ENCODE assay signal across 8 mouse cellular contexts in the genomic region with DNA sequence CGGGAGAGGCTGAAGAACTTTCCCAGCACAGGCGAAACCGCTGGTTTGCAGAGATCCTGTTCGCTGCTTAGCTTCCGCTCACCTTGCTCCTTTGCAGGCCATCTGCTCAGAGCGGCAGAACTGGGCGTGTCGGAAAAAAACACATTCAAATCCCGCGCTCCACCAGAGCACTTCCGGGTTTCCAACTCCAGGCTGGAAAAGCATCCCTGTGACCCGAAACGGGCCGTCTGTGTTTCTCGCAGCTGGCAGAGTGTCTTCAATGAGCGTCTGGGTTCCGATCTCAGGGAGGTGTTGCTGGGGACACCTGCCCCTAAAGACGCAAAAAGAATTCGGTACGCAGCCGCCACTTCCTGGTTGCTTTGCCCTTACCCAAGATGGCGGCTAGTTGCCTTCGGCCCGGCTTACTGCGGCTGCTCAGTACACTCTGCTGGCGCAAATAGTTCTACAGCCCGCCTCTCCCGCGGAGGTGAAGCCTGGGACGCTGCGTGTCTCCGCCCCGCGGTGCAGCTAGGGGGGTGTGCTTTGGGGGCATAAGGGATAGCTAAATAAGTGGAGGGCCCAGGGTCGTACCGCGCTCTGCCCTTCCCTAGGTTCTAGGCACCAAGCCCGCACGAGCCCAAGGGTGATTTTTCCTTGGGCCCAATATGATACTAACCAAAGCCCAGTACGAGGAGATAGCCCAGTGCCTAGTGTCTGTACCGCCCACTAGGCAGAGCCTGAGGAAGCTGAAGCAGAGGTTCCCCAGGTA. TPM values are rescaled to one million over a fixed set of nuclear protein-coding genes. Genes with fewer than 3 reads are reported as not detected.
DNase-seq lines count a peak whose midpoint lies in the region; ATAC-seq and TF ChIP-seq lines count a peak whose summit lies in the region.

Gene BC052040, plus strand, starts transcription at position 476 of the 748 bp plus-strand sequence.

- TF ChIP-seq EP300 in MEL (IDR thresholded peaks at IDR 0.05; ENCODE audit: low read depth in 1 of 2, low read length in 2 of 2): no peak

- TF ChIP-seq POLR2A in MEL (IDR thresholded peaks at IDR 0.05; ENCODE audit: control insufficient read depth in 1 of 2, insufficient read depth in 1 of 2, low read depth in 1 of 2, low read length in 2 of 2, poor library complexity in 1 of 2): peak; percentile 30 to 86; a peak in 3 of 4 replicates
- TF ChIP-seq POLR2A in cerebellum, adult 2 months (IDR thresholded peaks at IDR 0.05; ENCODE audit: borderline replicate concordance, insufficient read depth, low read length): no peak

- no peaks in the 10 kb centered on the region for H3K27me3 ChIP-seq in MEL (ENCODE audit: control insufficient read depth in 1 of 2, insufficient read depth in 2 of 2, low read length in 2 of 2)
- no peaks in the 10 kb centered on the region for H3K27me3 ChIP-seq in cerebellum, adult 2 months (ENCODE audit: control insufficient read depth, insufficient read depth, low read length)
- H3K27me3 ChIP-seq in lung, embryonic 16.5 days (ENCODE audit: control insufficient read depth, insufficient read depth, low read depth, low read length): no peaks in the 10 kb centered on the region

- TF ChIP-seq CTCF in MEL (IDR thresholded peaks at IDR 0.05 in 2 of 3, conservative IDR thresholded peaks at IDR 0.05 in 1 of 3; ENCODE audit: control insufficient read depth in 1 of 3, insufficient read depth in 1 of 3, low read depth in 2 of 3, low read length in 3 of 3, poor library complexity in 1 of 3, severe bottlenecking in 1 of 3): no peak
- no peak for TF ChIP-seq CTCF in cerebellum, adult 2 months (IDR thresholded peaks at IDR 0.05; ENCODE audit: borderline replicate concordance, insufficient read depth, low read depth, low read length)

- peak; percentile 95 for DNase-seq in MEL (ENCODE audit: low read depth, low spot score)
- peak; percentile 85 to 91 for DNase-seq in cerebellum, adult 2 months
- peak; percentile 87 for DNase-seq in forelimb bud, embryonic 11.5 days (ENCODE audit: low read depth, low spot score)
- DNase-seq in layer of hippocampus, adult 9-10 months (ENCODE audit: low spot score): peak; percentile 67
- DNase-seq in ovary, postnatal 10 days (ENCODE audit: low spot score): peak; percentile 73
- peak; percentile 83 to 87 for DNase-seq in thymus, postnatal 10 days (ENCODE audit: low spot score in 2 of 2)

- under 1% methylated on average over 41 of the region's 41 CpGs for WGBS in cerebellum, adult 2 months
- under 1% methylated on average over 41 of the region's 41 CpGs for WGBS in lung, embryonic 16.5 days

- peaks cover 0 to 12% of the 10 kb centered on the region in 2 experiments; a peak in 2 of 4 replicates for H3K36me3 ChIP-seq in MEL (ENCODE audit: control insufficient read depth in 1 of 2, insufficient read depth in 2 of 2, low read length in 2 of 2)
- H3K36me3 ChIP-seq in lung, embryonic 16.5 days (ENCODE audit: control insufficient read depth, insufficient read depth, low read length): no peaks in the 10 kb centered on the region

- TF ChIP-seq RAD21 in MEL (IDR thresholded peaks at IDR 0.05; ENCODE audit: low read depth, low read length): no peak

- peak within 1 kb of the TSS; percentile 91 for H3K9ac ChIP-seq in MEL (ENCODE audit: control insufficient read depth, low read depth, low read length, poor library complexity, severe bottlenecking)
- H3K9ac ChIP-seq in lung, embryonic 16.5 days (ENCODE audit: low read length): peak within 1 kb of the TSS; percentile 86

- peaks cover 14% of the 10 kb centered on the region for H3K79me2 ChIP-seq in MEL (ENCODE audit: control insufficient read depth, insufficient read depth, low read length, poor library complexity)

- no peaks in the 10 kb centered on the region for H3K9me3 ChIP-seq in MEL (replicated peaks; ENCODE audit: insufficient read depth, low read length)
- H3K9me3 ChIP-seq in lung, embryonic 16.5 days (ENCODE audit: control insufficient read depth, low read length): no peaks in the 10 kb centered on the region

- peak; percentile 98 for ATAC-seq in hematopoietic stem cell, adult 5-6 weeks (replicated peaks in 1 of 2; ENCODE audit: insufficient read depth in 1 of 2, low FRiP score in 2 of 2, low TSS enrichment in 1 of 2, low read depth in 1 of 2, poor library complexity in 2 of 2, severe bottlenecking in 2 of 2)
- ATAC-seq in lung, embryonic 16.5 days (ENCODE audit: low read depth): peak; percentile 99

- H3K27ac ChIP-seq in MEL (ENCODE audit: control insufficient read depth, low read depth, low read length): peak within 1 kb of the TSS; percentile 82
- H3K27ac ChIP-seq in cerebellum, adult 2 months (ENCODE audit: insufficient read depth, low read length): 0 out of 2 replicates have a peak within 1 kb of the TSS, but pooled peaks have one; percentile 4
- peak within 1 kb of the TSS; percentile 81 for H3K27ac ChIP-seq in lung, embryonic 16.5 days (ENCODE audit: low read length)

- peak within 1 kb of the TSS; percentile 93 for H3K4me2 ChIP-seq in lung, embryonic 16.5 days (ENCODE audit: low read depth, low read length)

- H3K4me1 ChIP-seq in MEL (ENCODE audit: control insufficient read depth in 1 of 2, insufficient read depth in 2 of 2, low read length in 2 of 2): peaks cover 4 to 10% of the 10 kb centered on the region in 2 experiments
- H3K4me1 ChIP-seq in cerebellum, adult 2 months (ENCODE audit: control insufficient read depth, insufficient read depth, low read length): no peaks in the 10 kb centered on the region
- peaks cover 12% of the 10 kb centered on the region for H3K4me1 ChIP-seq in lung, embryonic 16.5 days (replicated peaks; ENCODE audit: control insufficient read depth, insufficient read depth, low read length)

- peak within 1 kb of the TSS; percentile 68 to 91 for H3K4me3 ChIP-seq in MEL (ENCODE audit: control insufficient read depth in 1 of 2, insufficient read depth in 1 of 2, low read depth in 2 of 2, low read length in 2 of 2)
- H3K4me3 ChIP-seq in cerebellum, adult 2 months (replicated peaks; ENCODE audit: insufficient read depth, low read depth, low read length): peak within 1 kb of the TSS; percentile 95
- H3K4me3 ChIP-seq in lung, embryonic 16.5 days (ENCODE audit: low read length): peak within 1 kb of the TSS; percentile 81

TF ChIP-seq in MEL, 35 proteins besides CTCF, POLR2A, EP300 and RAD21 (continues in another document):
- no peak for TF ChIP-seq GABPA (IDR thresholded peaks at IDR 0.05; ENCODE audit: low read depth, low read length)
- no peak for TF ChIP-seq TAL1 (IDR thresholded peaks at IDR 0.05; ENCODE audit: low read length)
- TF ChIP-seq BHLHE40 (IDR thresholded peaks at IDR 0.05; ENCODE audit: borderline replicate concordance, low read depth, low read length): no peak
- TF ChIP-seq TCF12 (IDR thresholded peaks at IDR 0.05; ENCODE audit: low read depth, low read length): 0 out of 2 replicates have a peak, but pooled peaks have one; percentile 33
- no peak for TF ChIP-seq MAFK (IDR thresholded peaks at IDR 0.05; ENCODE audit: borderline replicate concordance, low read depth, low read length)
- TF ChIP-seq ZMIZ1 (IDR thresholded peaks at IDR 0.05; ENCODE audit: low read depth, low read length): peak; percentile 33; the same call in 1 of the 2 replicates
- TF ChIP-seq ZC3H11A (IDR thresholded peaks at IDR 0.05; ENCODE audit: low read depth, low read length): no peak
- TF ChIP-seq TBP (IDR thresholded peaks at IDR 0.05; ENCODE audit: low read depth, low read length): peak; percentile 72
- no peak for TF ChIP-seq SMC3 (IDR thresholded peaks at IDR 0.05; ENCODE audit: low read depth, low read length)
- peak; percentile 28; the same call in 1 of the 2 replicates for TF ChIP-seq ZNF384 (IDR thresholded peaks at IDR 0.05; ENCODE audit: low read depth, low read length)
- TF ChIP-seq USF1 (IDR thresholded peaks at IDR 0.05; ENCODE audit: low read depth, low read length): no peak
- peak; percentile 81 for TF ChIP-seq MXI1 (IDR thresholded peaks at IDR 0.05; ENCODE audit: low read depth, low read length)
- TF ChIP-seq ELF1 (IDR thresholded peaks at IDR 0.05; ENCODE audit: low read depth, low read length): peak; percentile 99
- no peak for TF ChIP-seq MYB (IDR thresholded peaks at IDR 0.05; ENCODE audit: low read depth, low read length)
- peak; percentile 77 for TF ChIP-seq NRF1 (IDR thresholded peaks at IDR 0.05; ENCODE audit: insufficient read depth, low read depth, low read length, poor library complexity, severe bottlenecking)
- no peak for TF ChIP-seq MAZ (IDR thresholded peaks at IDR 0.05; ENCODE audit: low read depth, low read length)
- TF ChIP-seq MAX (IDR thresholded peaks at IDR 0.05; ENCODE audit: low read length): peak; percentile 64; the same call in 1 of the 2 replicates
- no peak for TF ChIP-seq ZKSCAN1 (IDR thresholded peaks at IDR 0.05; ENCODE audit: low read depth, low read length)
- TF ChIP-seq NELFE (IDR thresholded peaks at IDR 0.05; ENCODE audit: low read depth, low read length): peak; percentile 83
- peak; percentile 91 for TF ChIP-seq E2F4 (IDR thresholded peaks at IDR 0.05; ENCODE audit: borderline replicate concordance, low read depth, low read length)
- TF ChIP-seq MYC (IDR thresholded peaks at IDR 0.05; ENCODE audit: low read depth, low read length): peak; percentile 84
- peak; percentile 91 for TF ChIP-seq HCFC1 (IDR thresholded peaks at IDR 0.05; ENCODE audit: low read depth, low read length)
- TF ChIP-seq USF2 (IDR thresholded peaks at IDR 0.05; ENCODE audit: borderline replicate concordance in 1 of 2, insufficient read depth in 1 of 2, low read depth in 1 of 2, low read length in 2 of 2): no peak
- TF ChIP-seq POLR2AphosphoS2 (IDR thresholded peaks at IDR 0.05; ENCODE audit: low read length): peak; percentile 70; the same call in 1 of the 2 replicates
- TF ChIP-seq UBTF (IDR thresholded peaks at IDR 0.05; ENCODE audit: borderline replicate concordance, insufficient read depth, low read depth, low read length): no peak
- no peak for TF ChIP-seq GATA1 (IDR thresholded peaks at IDR 0.05; ENCODE audit: low read depth, low read length)
- no peak for TF ChIP-seq RCOR1 (IDR thresholded peaks at IDR 0.05; ENCODE audit: low read depth, low read length)
- TF ChIP-seq CHD2 (IDR thresholded peaks at IDR 0.05; ENCODE audit: low read length): peak; percentile 30; the same call in 1 of the 2 replicates
- 0 out of 2 replicates have a peak, but pooled peaks have one; percentile 51 for TF ChIP-seq SIN3A (IDR thresholded peaks at IDR 0.05; ENCODE audit: low read length)
- no peak for TF ChIP-seq JUND (IDR thresholded peaks at IDR 0.05; ENCODE audit: low read depth, low read length)

RNA-seq across cellular contexts. Expression of gene BC052040, which starts in this region (rescaled TPM):
- total RNA-seq in MEL (2012; rRNA removed): 5.2 and 5.3 TPM in 2 replicates
- polyA plus RNA-seq in MEL (2012; ENCODE audit: insufficient read depth in 1 of 2, insufficient read length in 2 of 2, low read depth in 1 of 2, low replicate concordance in 2 of 2, missing spikeins in 1 of 2): 10 to 100 TPM in 1 of 2 experiments, not detected in 1; 18.2 TPM
- polyA plus RNA-seq in cerebellum, adult 2 months (2012; rRNA removed): 6.4 and 7.4 TPM in 2 replicates
- 7.1 and 8.2 TPM in 2 replicates for total RNA-seq in hematopoietic stem cell, adult 5-6 weeks (2017)
- polyA plus RNA-seq in lung, embryonic 16.5 days (2015; fragmentation: Nextera tagmentation; extraction: Ambion mirVana): 11.1 and 12.6 TPM in 2 replicates

Comparison
In these comparisons a context has a peak if more than half of its experiments do, and no peak if none do; other contexts are left out.
1. Peak in every context shown above with its lines: DNase-seq, ATAC-seq, H3K4me3 ChIP-seq and H3K27ac ChIP-seq.
2. H3K27ac ChIP-seq: peak in every context shown above with its lines; median percentile 82 in MEL; 81 in lung, embryonic 16.5 days; 4 in cerebellum, adult 2 months.